Mouse (Mus musculus) embryonic fibroblast, embryonic 13.5 days (primary cell): ENCODE data around the gene Itpk1. TPM values are rescaled to one million over a fixed set of nuclear protein-coding genes. Genes with fewer than 3 reads are reported as not detected.

ENCODE experiments used
- H3K27ac ChIP-seq: 2 replicates; pipeline ENCODE4 v1.5.1; 2012; ENCODE audit warnings: low read length, control low read depth, inconsistent platforms; ENCODE audit not compliant: insufficient read depth
- H3K4me1 ChIP-seq: 2 replicates; pipeline ENCODE4 v1.6.1; 2011; ENCODE audit warnings: low read length; ENCODE audit not compliant: control insufficient read depth, insufficient read depth
- H3K4me3 ChIP-seq: 2 replicates; pipeline ENCODE4 v1.5.1; 2011; ENCODE audit warnings: mild to moderate bottlenecking, control low read depth, low read length; ENCODE audit not compliant: insufficient read depth
- CTCF ChIP-seq: IDR thresholded peaks from 2 replicates; pipeline ENCODE4 v1.5.1; 2011; ENCODE audit warnings: mild to moderate bottlenecking, control low read depth, low read length, moderate library complexity, borderline replicate concordance; ENCODE audit not compliant: insufficient read depth
- POLR2A ChIP-seq: IDR thresholded peaks from 2 replicates; pipeline ENCODE4 v1.6.1; 2011; ENCODE audit warnings: low read depth, mild to moderate bottlenecking, control low read depth, low read length, moderate library complexity
- polyA plus RNA-seq: library from polyadenylated mRNA; stranded (reverse); fragments of >200 nt; gene quantifications from 2 replicates; pipeline ENCODE4 v1.2.4, GENCODE M21; 2011; ENCODE audit warnings: low read depth; ENCODE audit not compliant: missing spikeins, insufficient read length

Itpk1 gene
- polyA plus RNA-seq, 1 experiment, result 5.0 TPM

DNA sequence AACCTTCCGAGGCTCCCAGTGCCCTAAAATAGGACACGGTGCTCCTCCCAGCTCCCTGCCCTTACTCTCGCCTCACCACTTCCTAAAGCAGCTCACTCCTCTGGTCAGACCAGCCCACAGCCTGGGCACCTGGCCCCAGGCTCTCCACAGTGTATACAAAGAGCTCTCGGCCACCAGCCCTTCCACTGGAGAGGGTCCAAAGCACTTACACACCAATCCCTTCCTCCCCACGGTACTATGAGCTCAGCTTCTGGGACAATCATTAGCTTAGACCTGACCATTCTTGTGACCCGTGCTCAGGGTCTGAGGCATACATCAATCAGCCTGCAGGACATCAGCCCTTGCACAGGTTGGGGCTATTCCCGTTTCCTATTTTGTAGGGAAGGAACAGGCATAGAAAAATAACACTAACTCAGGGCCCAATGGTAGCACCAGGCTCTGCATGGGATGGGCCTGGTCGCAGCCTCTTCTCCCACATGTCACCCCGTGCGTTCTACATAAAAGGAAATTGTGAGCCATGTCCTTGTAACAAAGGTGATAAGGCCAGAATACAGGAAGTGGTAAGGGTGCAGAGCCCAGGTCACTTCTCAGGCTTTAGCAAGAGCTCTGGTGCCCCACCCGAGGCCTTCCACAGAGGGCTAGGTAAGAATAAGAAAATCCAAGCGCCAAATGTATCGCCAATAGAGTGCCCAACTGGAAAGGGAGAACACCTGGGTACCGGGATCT lies 56.7 kb downstream of the Itpk1 start:
- TF ChIP-seq CTCF (no peak), POLR2A (no peak)
- no peak overlapping the region for H3K4me3 ChIP-seq
- H3K4me1 ChIP-seq, result no peaks in the 10 kb centered on the region
- H3K27ac ChIP-seq, result no peak overlapping the region

DNA sequence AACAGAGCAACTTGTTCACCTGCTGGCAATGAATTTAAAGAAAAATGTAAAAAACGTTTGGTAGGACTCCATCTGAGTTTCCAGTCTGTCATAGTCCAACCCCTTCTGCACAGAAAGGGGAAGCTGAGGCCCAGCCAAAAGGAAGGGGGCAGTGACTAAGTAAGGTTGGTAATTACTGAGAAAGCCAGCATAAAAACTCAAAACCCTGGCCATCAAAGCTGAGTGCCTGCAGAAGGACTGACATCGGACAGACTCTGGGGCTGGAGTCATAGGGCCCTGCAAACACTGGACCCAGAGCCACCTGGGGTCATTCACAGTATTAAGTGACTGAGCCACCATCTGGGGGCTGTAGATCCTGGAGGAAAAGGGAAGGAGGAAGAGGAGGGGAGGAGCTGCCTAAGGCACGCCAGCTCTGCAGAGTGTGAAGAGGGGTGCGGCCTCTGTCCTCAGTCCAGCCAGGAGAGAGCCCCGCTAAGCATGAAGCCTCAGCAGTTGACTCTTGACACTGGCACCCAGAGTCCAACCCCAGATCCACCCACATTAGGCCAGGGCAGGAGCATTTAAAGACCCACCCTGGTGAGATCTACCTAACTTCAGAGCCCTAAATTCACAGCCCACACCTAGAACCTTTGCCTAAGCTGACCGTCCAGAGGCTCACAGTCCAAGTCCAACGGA lies 58.0 kb downstream of the Itpk1 start:
- no peaks in the 10 kb centered on the region for H3K4me1 ChIP-seq

DNA sequence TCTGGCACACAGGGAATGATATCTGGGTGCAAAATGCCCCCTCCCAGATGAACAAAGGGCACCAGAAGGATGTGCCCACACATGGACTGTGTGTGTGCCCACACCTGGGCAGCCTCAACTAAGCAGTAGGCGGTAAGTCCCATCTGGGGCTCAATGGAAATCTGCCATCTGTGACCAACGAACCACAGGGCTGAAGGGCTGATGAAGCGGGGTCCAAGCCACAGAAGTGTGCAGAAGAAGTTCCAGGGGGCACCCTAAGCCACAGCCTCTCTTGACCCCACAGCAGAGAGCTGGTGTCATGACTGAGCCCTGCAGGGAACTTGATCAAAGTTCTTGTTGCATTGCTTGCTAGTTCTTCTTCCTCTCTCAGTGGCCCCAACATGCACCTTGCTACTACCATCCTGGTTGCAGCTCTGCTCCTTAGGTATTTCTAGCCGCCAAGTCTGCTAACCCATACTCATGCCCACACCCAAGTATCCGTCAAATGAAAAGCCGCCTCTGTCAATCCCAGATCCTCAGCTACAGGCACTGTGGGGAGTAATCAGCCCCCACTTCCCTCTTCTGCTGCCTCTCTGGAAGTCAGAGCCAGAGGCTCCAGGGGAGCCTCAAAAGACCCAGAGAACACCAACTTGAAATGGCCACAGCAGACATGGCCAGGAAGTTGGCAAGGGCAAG lies 58.7 kb downstream of the Itpk1 start:
- H3K27ac ChIP-seq, result no peak overlapping the region
- H3K4me3 ChIP-seq, result no peak overlapping the region
- no peaks in the 10 kb centered on the region for H3K4me1 ChIP-seq
- no peak for TF ChIP-seq CTCF
- TF ChIP-seq POLR2A, result no peak

More for the DNA sequence above, 58.0 kb downstream of the Itpk1 start:
- TF ChIP-seq CTCF, result no peak
- TF ChIP-seq POLR2A, result no peak
- no peak overlapping the region for H3K27ac ChIP-seq
- H3K4me3 ChIP-seq, result no peak overlapping the region

DNA sequence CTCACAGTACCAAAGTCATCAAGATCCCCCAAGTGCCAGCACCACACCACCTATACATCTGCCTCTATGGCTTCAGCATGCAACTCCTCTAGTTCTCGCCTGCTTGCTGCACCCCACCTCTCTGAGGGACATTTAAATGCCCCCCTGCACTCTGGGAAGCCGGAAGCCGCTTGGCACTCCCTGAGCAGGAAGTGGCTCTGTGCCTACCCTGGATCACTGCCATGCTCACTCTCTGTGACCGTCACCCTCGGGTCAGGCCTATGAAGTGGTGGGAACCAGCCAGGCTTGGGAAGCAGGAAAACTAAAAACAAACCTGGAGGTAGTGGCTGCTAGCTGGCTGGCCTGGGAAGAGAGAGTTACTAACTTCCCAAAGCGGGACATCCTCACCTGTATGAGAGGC lies 61.4 kb downstream of the Itpk1 start:
- Histone ChIP-seq H3K4me1 (peaks cover 2% of the 10 kb centered on the region; the same call in 1 of the 2 replicates), H3K27ac (no peak overlapping the region), H3K4me3 (no peak overlapping the region)
- TF ChIP-seq CTCF (no peak), POLR2A (no peak)

DNA sequence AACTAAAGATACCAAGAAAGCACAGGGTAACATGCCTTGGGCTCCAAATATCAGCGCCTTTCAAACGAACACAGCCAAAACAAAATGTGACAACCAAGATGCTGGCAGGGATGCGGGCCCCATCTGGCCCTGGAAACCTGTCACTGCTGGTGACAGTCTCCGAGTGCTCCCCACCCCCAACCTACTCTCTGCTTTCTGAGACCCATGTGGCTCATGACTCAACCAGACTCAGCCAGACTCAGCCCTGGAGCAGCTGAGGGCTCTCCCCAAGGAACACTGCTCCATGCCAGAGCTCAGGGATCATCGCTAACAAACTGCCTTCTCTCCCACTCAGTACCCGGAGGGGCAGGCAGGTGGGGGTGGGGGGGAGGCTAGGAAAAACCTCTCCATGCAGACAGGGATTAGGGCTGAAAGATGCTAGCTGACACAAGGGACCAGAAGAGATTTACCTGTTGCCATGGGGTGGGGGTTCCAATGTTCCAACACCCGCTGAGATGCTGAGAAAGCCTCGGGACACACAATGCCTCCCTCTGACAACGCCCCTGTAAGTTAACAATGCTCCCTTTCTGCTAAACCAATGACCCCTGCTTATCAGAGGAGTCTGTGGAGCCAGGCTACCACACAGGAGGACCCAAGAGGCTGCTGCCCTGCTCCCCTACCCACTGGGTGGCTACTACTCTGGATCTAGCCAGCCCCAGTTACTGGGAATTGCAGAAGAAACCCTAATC lies 64.1 kb downstream of the Itpk1 start:
- Histone ChIP-seq H3K4me1 (peaks cover 2% of the 10 kb centered on the region; the same call in 1 of the 2 replicates), H3K4me3 (no peak overlapping the region), H3K27ac (no peak overlapping the region)
- TF ChIP-seq CTCF (no peak), POLR2A (no peak)

DNA sequence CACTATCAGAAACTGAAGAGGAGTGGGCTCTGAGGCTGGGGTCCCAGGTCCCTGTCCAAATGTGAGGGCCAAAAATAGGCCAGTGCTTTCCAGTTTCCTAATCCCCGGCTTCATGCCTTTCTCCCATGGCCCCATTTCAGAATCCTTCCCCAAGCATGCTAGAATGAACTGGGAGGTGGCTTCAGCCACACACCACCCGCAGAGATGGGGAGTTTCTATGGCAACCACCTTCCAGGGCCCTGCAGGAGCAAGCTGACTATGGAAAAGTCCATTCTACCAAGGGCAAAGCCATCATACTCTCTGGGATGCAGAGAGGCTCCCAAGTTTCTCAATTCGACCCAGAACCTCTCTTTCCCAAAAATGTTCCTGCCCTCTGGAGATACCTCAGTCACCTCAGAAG lies 65.9 kb downstream of the Itpk1 start:
- Histone ChIP-seq H3K4me1 (peaks cover 2% of the 10 kb centered on the region; the same call in 1 of the 2 replicates), H3K27ac (no peak overlapping the region), H3K4me3 (no peak overlapping the region)
- no peak for TF ChIP-seq CTCF
- TF ChIP-seq POLR2A, result no peak

DNA sequence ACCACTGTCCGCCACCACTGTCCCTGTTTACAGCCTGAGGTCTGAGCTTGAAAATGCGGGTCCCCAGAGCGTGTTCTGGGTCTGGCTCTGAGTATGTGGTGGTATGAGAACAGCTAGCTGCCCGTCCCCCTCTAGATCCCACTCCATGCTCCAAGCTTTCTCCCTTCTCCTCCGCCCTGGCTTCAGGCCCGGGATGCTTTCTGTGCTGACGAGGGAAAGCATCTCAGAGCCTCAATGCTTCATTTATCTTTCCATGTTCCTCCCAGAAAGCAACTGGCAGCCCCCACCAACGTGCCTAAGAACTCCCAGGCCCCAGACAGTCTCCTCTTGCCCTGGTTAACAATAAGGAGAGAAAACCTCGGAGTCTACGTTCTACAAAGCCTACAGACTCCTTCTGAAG lies 67.5 kb downstream of the Itpk1 start:
- Histone ChIP-seq H3K4me1 (peaks cover 2% of the 10 kb centered on the region; the same call in 1 of the 2 replicates), H3K27ac (no peak overlapping the region), H3K4me3 (no peak overlapping the region)
- TF ChIP-seq CTCF, result no peak
- no peak for TF ChIP-seq POLR2A

DNA sequence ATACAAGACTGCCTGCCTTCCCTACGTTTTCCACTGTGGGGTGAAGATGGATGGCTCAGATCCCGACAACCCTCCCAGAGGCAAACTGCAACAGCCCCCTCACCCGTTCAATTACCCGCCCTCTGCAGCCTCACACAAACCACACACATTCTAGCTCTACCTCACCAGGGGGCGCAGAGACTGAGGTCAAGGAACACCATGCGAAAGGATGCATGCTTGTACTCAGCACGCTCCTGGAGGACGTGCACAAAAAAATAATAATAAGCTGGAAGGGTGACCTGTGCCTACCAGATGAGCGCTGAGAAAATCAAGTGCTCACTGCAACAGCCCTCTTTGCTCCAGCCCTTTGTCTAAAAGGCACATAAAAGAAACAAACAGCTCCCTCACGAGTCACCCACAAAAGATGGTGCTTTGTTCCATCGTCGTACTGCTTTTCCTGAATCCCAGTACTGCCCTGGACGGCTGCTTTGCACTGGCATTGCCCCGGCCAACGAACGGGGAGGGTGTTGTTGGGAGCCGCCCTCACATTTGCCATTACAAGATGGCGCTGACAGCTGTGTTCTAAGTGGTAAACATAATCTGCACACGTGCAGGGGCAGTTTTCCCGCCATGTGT lies 70.2 kb downstream of the Itpk1 start:
- H3K27ac ChIP-seq, result no peak overlapping the region
- no peak overlapping the region for H3K4me3 ChIP-seq
- H3K4me1 ChIP-seq, result no peaks in the 10 kb centered on the region
- TF ChIP-seq CTCF, result peak; percentile 11; the same call in 1 of the 2 replicates
- TF ChIP-seq POLR2A, result no peak

DNA sequence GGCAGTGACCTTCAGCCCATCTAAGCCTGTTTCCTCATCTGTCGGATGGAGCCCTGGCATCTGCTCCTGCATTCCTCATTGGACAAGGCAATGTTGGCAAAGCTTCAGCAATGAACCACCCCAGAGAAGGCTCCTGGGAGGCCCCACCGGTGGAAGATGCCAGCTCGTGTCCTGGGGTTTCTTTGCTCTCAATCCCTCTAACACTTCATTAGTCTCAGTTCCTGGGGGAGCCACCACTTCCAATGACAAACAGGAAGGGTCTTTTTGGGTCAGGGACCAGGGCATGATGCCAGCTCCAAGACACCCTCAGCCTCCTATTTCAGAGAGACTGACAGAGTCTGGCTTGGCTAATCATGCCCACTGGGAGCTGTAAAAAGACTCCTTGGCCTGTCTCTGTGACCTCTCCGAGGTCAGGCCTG lies 71.6 kb downstream of the Itpk1 start:
- Histone ChIP-seq H3K4me1 (no peaks in the 10 kb centered on the region), H3K27ac (no peak overlapping the region), H3K4me3 (no peak overlapping the region)
- TF ChIP-seq POLR2A (no peak), CTCF (no peak)
